Mouse (Mus musculus) forebrain, embryonic 12.5 days (tissue): ENCODE results near the gene Myl6b. TPM values are rescaled to one million over a fixed set of nuclear protein-coding genes. Genes with fewer than 3 reads are reported as not detected.
A peak's percentile ranks its signal among the peaks of the same experiment; 100 is the strongest.

ENCODE experiments used
- ATAC-seq: fragments of 200-750 bp; cut with Nextera tagmentation; 2 replicates; pipeline ENCODE4 v1.8.0; 2017; ENCODE audit warnings: moderate TSS enrichment; ENCODE audit not compliant: low FRiP score
- H3K27ac ChIP-seq: fragments of 300-500 bp; sonication (generic); 2 replicates; pipeline ENCODE4 v1.5.1; 2016; ENCODE audit warnings: mild to moderate bottlenecking
- H3K27me3 ChIP-seq: fragments of 300-500 bp; sonication (generic); 2 replicates; pipeline ENCODE4 v1.6.1; 2016; ENCODE audit warnings: mild to moderate bottlenecking
- H3K36me3 ChIP-seq: fragments of 300-500 bp; sonication (generic); replicated peaks from 2 replicates; pipeline ENCODE4 v1.6.1; 2016; ENCODE audit warnings: mild to moderate bottlenecking
- H3K4me1 ChIP-seq: fragments of 300-500 bp; sonication (generic); 2 replicates; pipeline ENCODE4 v1.6.1; 2016
- H3K4me2 ChIP-seq: fragments of 300-500 bp; sonication (generic); 2 replicates; pipeline ENCODE4 v1.6.1; 2016; ENCODE audit warnings: mild to moderate bottlenecking, moderate library complexity
- H3K4me3 ChIP-seq: fragments of 300-500 bp; sonication (generic); replicated peaks from 2 replicates; pipeline ENCODE4 v1.5.1; 2016; ENCODE audit warnings: mild to moderate bottlenecking
- H3K9ac ChIP-seq: fragments of 300-500 bp; sonication (generic); 2 replicates; pipeline ENCODE4 v1.6.1; 2016; ENCODE audit warnings: mild to moderate bottlenecking
- H3K9me3 ChIP-seq: fragments of 300-500 bp; sonication (generic); 2 replicates; pipeline ENCODE4 v1.6.1; 2016
- WGBS: fragments of 180-500 bp; shearing (Covaris S2); methylation state at CpG from one replicate; pipeline ENCODE4 v1.1.7; 2016; 5-methylcytosine and 5-hydroxymethylcytosine counted together
- polyA plus RNA-seq: library from polyadenylated mRNA; unstranded; fragments of >200 nt; fragmentation: Nextera tagmentation; extraction: Ambion mirVana; gene quantifications from 2 replicates; pipeline ENCODE4 v1.2.1, GENCODE M21; 2016

Gene Myl6b
- polyA plus RNA-seq, 1 experiment from 2014 or later, result 2.4 TPM

DNA sequence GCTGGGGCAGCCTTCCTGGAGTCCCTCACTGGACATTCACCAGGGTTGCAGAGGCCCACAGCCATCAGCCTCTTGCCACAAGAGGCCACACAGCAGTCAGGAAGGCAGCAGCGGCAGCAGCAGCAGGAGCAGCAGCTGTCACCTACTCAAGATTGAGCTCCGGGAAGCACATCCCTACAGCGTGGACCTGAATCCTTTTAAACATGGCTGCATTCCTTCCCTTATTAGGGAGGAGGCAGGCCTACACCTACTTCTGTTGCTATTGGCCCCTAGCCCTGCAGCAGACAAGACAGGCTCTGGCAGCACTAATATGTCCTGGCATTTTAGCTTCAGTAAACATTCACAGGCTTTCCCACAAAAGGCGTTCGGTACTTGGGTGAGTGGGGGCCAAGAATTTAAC, 8.3 kb downstream of the Myl6b start:
- Histone ChIP-seq H3K4me2 (no peak overlapping the region), H3K4me1 (peaks cover 30% of the 10 kb centered on the region), H3K27ac (no peak overlapping the region), H3K27me3 (no peaks in the 10 kb centered on the region), H3K9ac (peak overlapping the region; percentile 25; the same call in 1 of the 2 replicates), H3K9me3 (no peaks in the 10 kb centered on the region), H3K36me3 (peaks cover 67% of the 10 kb centered on the region), H3K4me3 (no peak overlapping the region)
- 78% methylated on average over 5 of the region's 5 CpGs for WGBS
- no peak for ATAC-seq

DNA sequence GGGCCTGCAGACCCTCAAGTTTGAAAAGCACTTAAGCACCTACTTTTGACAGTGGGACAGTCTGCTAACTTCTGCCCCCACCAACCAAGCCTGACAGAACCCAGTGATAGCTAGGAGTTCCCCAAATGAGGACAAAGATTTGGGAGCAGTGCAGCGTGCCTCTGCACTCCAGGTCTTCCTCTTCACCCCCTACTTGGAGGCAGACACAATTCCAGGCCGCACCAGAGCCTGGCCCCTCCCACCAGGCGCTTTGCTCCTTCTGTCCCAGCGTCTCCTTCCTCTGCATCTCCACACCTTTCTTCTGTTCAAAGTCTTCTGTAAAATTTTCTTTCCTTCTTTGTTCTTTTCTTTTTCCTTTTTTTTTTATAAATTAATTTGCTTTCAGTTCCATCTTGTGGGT, 8.7 kb downstream of the Myl6b start:
- H3K4me2 ChIP-seq, result no peak overlapping the region
- H3K4me1 ChIP-seq, result peaks cover 26% of the 10 kb centered on the region
- no peak overlapping the region; the same call in 1 of the 2 replicates for H3K27ac ChIP-seq
- ATAC-seq, result no peak
- 0 out of 2 replicates have a peak overlapping the region, but pooled peaks have one; percentile 25 for H3K9ac ChIP-seq
- 62% methylated on average over 4 of the region's 4 CpGs for WGBS
- H3K27me3 ChIP-seq, result no peaks in the 10 kb centered on the region
- no peaks in the 10 kb centered on the region for H3K9me3 ChIP-seq
- H3K4me3 ChIP-seq, result no peak overlapping the region
- peaks cover 68% of the 10 kb centered on the region for H3K36me3 ChIP-seq

DNA sequence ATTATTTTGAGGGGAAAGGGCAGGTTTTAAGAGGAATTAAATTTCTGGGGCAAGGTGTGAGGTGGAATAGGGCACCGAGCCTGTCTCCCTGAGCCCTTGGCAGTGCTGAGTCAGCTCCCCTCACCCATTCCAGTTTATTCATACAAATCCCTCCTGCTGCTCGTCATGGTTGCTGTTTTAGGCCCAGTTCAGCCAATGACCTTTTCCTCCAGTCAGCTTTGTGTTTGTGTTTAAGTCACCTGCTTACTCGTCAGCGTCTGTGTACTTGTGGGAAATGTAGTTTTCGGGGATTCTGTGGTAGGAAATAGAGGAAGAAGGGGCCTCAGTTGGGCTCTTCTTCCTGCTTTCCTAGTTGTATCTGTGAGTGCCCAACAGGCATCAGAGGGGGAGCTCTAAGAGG, 9.1 kb downstream of the Myl6b start:
- 77% methylated on average over 5 of the region's 5 CpGs for WGBS

DNA sequence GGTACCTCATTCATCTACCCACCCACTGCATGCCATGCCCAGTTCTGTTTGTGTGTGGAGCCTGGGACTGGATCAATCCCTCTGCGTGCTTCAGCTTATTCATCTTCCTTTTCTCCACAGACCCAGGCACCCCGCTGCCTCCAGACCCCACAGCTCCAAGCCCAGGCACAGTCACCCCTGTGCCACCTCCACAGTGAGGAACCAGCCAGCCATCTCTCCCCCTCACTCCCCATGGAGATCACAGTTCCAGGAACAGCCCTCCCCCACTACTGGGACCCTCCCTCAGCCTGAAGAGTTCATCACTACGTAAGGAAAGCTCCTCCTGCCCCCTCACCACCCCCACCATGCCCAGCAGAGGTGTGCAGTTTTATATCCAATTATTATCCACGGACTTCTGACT, 9.7 kb downstream of the Myl6b start:
- no peak for ATAC-seq

More for the DNA sequence above, 9.1 kb downstream of the Myl6b start:
- H3K27ac ChIP-seq, result no peak overlapping the region; the same call in 1 of the 2 replicates
- H3K9ac ChIP-seq, result no peak overlapping the region
- ATAC-seq, result no peak
- peaks cover 22% of the 10 kb centered on the region for H3K4me1 ChIP-seq
- H3K36me3 ChIP-seq, result peaks cover 72% of the 10 kb centered on the region
- H3K4me2 ChIP-seq, result no peak overlapping the region
- no peak overlapping the region for H3K4me3 ChIP-seq
- H3K9me3 ChIP-seq, result no peaks in the 10 kb centered on the region
- H3K27me3 ChIP-seq, result no peaks in the 10 kb centered on the region

DNA sequence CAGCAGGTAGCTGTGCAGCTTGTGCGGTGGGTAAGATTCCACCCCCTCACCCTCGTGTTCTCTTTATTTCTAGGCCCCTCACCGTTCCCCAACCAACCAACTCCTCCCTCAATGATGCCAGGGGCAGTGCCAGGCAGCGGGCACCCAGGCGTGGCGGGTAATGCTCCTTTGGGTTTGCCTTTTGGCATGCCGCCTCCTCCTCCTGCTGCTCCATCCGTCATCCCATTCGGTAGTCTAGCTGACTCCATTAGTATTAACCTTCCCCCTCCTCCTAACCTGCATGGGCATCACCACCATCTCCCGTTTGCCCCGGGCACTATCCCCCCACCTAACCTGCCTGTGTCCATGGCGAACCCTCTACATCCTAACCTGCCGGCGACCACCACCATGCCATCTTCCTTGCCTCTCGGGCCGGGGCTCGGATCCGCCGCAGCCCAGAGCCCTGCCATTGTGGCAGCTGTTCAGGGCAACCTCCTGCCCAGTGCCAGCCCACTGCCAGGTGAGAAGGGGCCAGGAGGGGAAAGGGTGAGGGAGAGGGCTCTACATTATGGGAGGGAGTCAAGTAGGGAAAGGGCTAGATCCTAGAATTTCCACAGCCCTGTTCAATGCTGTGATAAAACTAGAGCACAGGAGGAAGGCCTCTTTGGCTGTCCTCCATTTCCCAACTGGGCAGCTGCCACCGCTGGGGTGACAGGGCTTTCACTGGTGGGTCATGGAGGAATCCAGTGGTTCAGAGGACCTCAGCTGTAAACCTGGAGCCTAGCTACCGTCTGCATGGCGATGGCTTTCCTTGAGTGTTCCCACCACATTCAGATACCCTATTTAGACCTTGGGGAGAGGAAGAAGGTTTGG, 10.4 kb downstream of the Myl6b start:
- H3K36me3 ChIP-seq, result peaks cover 85% of the 10 kb centered on the region
- H3K9ac ChIP-seq, result no peak overlapping the region

More for the DNA sequence above, 9.7 kb downstream of the Myl6b start:
- H3K4me1 ChIP-seq, result peaks cover 21% of the 10 kb centered on the region
- 76% methylated on average over 4 of the region's 4 CpGs for WGBS
- H3K36me3 ChIP-seq, result peaks cover 78% of the 10 kb centered on the region
- no peak overlapping the region for H3K27ac ChIP-seq
- H3K27me3 ChIP-seq, result no peaks in the 10 kb centered on the region
- no peak overlapping the region for H3K4me3 ChIP-seq
- H3K9me3 ChIP-seq, result no peaks in the 10 kb centered on the region
- no peak overlapping the region for H3K4me2 ChIP-seq
- H3K9ac ChIP-seq, result no peak overlapping the region

DNA sequence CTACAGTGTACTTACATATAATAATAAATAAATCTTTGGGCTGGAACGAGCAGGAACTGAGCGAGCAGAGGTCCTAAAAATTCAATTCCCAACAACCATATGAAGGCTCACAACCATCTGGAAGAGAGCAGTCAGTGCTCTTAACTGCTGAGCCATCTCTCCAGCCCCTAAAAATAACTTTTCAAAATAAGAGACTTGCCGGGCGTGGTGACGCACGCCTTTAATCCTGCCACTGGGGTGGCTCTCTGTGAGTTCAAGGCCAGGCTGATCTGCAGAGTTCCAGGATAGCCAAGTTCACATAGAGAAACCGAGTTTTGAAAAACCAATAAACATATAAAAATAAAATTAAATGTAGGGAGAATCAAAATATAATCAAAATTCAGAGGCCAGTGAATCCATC, 12.1 kb downstream of the Myl6b start:
- no peak for ATAC-seq
- 94% methylated on average over 7 of the region's 7 CpGs for WGBS

More for the DNA sequence above, 10.4 kb downstream of the Myl6b start:
- Histone ChIP-seq H3K9me3 (no peaks in the 10 kb centered on the region), H3K4me3 (0 out of 2 replicates have a peak overlapping the region, but pooled peaks have one; percentile 5), H3K4me2 (no peak overlapping the region), H3K4me1 (peaks cover 21% of the 10 kb centered on the region), H3K27me3 (no peaks in the 10 kb centered on the region), H3K27ac (no peak overlapping the region)
- no peak for ATAC-seq
- WGBS, result 96% methylated on average over 22 of the region's 22 CpGs

DNA sequence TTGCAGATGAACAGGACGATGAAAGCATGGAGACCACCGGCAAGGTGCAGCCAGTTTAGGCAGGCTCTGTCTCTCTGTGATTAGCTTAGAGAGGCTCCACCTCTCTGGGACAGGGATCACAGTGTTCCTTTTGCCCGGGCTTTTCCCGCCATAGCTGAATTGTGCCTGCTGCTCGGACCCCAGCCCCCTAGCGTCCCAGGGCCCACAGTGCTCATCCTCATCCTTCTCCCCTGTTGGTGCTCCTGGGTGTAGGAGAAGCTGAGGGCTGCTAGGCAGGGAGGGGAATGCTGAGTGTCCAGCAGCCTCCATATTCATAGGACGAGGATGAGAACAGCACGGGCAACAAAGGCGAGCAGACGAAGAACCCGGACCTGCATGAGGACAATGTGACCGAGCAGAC, 24.1 kb downstream of the Myl6b start:
- Histone ChIP-seq H3K36me3 (peaks cover 96% of the 10 kb centered on the region), H3K4me3 (no peak overlapping the region), H3K27me3 (no peaks in the 10 kb centered on the region), H3K27ac (no peak overlapping the region), H3K9me3 (no peaks in the 10 kb centered on the region), H3K4me2 (no peak overlapping the region), H3K4me1 (no peaks in the 10 kb centered on the region), H3K9ac (no peak overlapping the region)
- no peak for ATAC-seq
- 83% methylated on average over 12 of the region's 12 CpGs for WGBS

More for the DNA sequence above, 12.1 kb downstream of the Myl6b start:
- Histone ChIP-seq H3K27ac (no peak overlapping the region), H3K4me1 (peaks cover 6% of the 10 kb centered on the region), H3K9ac (no peak overlapping the region), H3K36me3 (peaks cover 95% of the 10 kb centered on the region), H3K4me2 (no peak overlapping the region), H3K9me3 (no peaks in the 10 kb centered on the region), H3K27me3 (no peaks in the 10 kb centered on the region), H3K4me3 (no peak overlapping the region)

DNA sequence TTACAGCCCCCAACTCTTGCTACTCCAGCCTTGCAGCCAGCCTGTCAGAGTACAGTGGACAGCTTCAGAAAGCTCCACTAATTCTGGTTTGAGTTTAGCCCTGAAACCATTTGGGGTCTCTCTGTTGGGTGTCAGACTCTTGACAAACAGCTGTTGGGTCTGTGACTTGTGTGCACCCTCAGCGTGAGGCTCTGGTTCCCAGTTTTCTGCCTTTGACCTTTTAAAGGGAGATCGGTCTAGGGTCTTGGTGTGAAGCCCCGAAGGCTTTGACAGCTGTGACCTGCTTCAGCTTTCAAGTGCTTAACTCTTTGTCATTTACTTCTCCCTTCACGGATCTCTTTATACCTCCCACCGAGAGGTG, 38.2 kb downstream of the Myl6b start:
- Histone ChIP-seq H3K9ac (peak overlapping the region; percentile 100), H3K36me3 (peaks cover 40% of the 10 kb centered on the region), H3K4me2 (peak overlapping the region; percentile 86), H3K27ac (peak overlapping the region; percentile 98), H3K9me3 (no peaks in the 10 kb centered on the region), H3K27me3 (no peaks in the 10 kb centered on the region; the same call in 1 of the 2 replicates), H3K4me1 (peaks cover 12% of the 10 kb centered on the region), H3K4me3 (peak overlapping the region; percentile 94)
- ATAC-seq, result no peak
- 0% methylated on average over 5 of the region's 5 CpGs for WGBS

DNA sequence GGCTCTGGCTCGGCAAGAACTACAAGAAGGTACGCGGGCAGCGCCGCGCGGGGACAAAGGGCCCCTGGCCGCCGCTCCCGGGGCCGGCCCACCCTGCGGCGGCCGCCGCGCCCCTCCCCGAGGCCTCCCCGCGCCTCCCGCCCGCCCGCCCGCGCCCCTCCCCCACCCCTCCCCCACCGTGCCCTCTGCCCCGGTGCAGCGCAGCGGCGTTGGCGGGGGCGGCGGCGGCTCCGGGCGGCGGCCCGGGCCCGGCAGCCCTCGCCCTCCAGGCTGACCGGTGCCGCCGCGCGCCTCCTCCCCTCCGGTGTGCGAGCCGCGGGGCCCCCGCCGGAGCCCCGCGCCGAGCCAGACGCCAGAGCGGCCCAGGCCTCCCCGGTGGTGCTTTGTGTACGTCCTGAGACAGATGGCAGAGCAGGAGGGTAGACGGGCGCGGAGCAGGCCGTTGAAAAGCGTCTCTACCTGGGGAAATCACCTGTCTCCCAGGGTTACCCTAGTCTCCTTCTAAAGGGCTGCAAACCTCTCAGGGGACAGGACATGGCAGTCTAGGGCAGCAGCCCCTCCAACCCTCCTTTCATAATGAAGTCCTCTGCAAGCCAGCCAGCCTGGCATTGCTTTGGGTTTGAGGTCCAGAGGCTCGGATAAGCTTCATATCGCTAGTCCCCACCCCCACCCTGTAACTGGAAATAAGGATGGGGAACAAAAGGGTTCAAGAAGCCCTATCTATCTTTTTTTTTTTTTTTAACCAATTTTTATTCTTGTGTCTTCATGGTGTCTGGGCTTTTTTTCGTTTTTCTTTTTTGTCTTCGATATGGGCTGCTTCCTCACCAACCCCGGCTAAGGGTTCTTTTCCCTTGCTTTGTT, 38.8 kb downstream of the Myl6b start:
- peaks cover 34% of the 10 kb centered on the region for H3K36me3 ChIP-seq
- H3K27ac ChIP-seq, result peak overlapping the region; percentile 98
- H3K4me1 ChIP-seq, result peaks cover 12% of the 10 kb centered on the region
- H3K27me3 ChIP-seq, result no peaks in the 10 kb centered on the region; the same call in 1 of the 2 replicates
- peak overlapping the region; percentile 94 for H3K4me3 ChIP-seq
- WGBS, result under 1% methylated on average over 21 of the region's 67 CpGs
- peak overlapping the region; percentile 86 for H3K4me2 ChIP-seq
- no peaks in the 10 kb centered on the region for H3K9me3 ChIP-seq
- ATAC-seq, result peak; percentile 75
- peak overlapping the region; percentile 100 for H3K9ac ChIP-seq

DNA sequence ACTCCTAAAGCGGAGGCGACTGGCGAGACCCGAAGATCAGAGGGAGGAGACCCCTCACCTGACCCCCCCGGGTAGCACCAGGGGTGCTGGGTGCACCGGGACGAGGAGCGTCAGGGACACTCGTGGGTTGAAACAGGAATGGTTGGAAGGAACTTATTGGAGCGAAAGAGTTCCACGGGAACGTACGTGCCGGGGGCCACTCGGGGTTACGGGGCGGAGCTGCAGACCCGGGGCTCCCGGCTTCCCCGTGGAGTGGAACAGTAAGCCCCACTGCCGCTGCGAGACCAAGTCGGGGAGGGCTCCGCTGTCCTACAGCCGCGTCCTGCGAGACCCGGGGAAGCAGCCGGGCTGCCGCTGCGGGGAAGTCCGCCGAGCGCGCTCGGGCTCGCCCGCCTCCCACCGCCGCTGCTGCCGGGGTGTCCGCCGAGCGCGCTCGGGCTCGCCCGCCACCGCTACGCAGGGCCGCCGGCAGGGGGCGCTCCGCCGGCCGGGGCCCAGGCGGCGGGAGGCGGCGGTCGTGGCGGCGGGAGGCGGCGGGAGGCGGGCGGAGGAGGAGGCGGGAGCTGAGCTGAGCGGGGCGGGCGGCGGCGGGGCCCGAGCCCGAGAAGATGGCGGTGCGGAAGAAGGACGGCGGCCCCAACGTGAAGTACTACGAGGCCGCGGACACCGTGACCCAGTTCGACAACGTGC, 39.6 kb downstream of the Myl6b start, which contains the start of gene Smarcc2:
TSS of gene Smarcc2 (plus strand) at position 530 of the 690 bp plus-strand sequence.
- WGBS, result 0% methylated on average over 40 of the region's 86 CpGs
- peak within 1 kb of the TSS; percentile 86 for H3K4me2 ChIP-seq
- H3K4me3 ChIP-seq, result peak within 1 kb of the TSS; percentile 94
- peak; percentile 83 for ATAC-seq
- no peaks in the 10 kb centered on the region for H3K9me3 ChIP-seq
- H3K27ac ChIP-seq, result peak within 1 kb of the TSS; percentile 98
- H3K36me3 ChIP-seq, result peaks cover 27% of the 10 kb centered on the region
- H3K9ac ChIP-seq, result peak within 1 kb of the TSS; percentile 100
- peaks cover 12% of the 10 kb centered on the region for H3K4me1 ChIP-seq
- H3K27me3 ChIP-seq, result no peaks in the 10 kb centered on the region; the same call in 1 of the 2 replicates

DNA sequence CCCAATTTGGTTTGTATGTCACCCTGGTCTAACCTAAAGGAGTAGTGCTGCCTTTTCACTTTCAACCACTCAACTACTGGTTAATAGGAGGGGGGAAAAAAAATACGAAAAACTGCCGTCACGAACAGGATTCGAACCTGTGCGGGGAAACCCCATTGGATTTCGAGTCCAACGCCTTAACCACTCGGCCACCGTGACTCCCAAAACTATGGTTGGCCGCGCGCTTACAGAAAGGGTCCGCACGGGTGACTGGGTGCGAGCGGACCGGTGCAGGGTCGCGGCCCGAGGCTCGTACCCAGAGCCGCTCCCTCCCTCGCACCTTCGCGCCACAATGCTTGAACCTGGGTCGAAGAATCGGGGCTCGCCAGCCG, 40.2 kb downstream of the Myl6b start:
- Histone ChIP-seq H3K27ac (peak overlapping the region; percentile 98), H3K4me3 (peak overlapping the region; percentile 94), H3K27me3 (no peaks in the 10 kb centered on the region; the same call in 1 of the 2 replicates), H3K9me3 (no peaks in the 10 kb centered on the region), H3K4me2 (peak overlapping the region; percentile 86), H3K36me3 (peaks cover 21% of the 10 kb centered on the region), H3K9ac (peak overlapping the region; percentile 100), H3K4me1 (peaks cover 12% of the 10 kb centered on the region)
- peak; percentile 65 for ATAC-seq
- under 1% methylated on average over 29 of the region's 29 CpGs for WGBS
